Mouse (Mus musculus) CH12F3 (cell line): Measurements from ENCODE around the gene Prkcb.

Experiments used
- in situ Hi-C: fragments of 300-500 bp; cut with MboI; formaldehyde crosslinking; loops from 2 replicates; pipeline ENCODE4 v1.14.3; 2020; ENCODE audit warnings: low sequenced_read_pairs

Gene Prkcb

GRCm38 (mm10) chr7:122499743-122500597 lies 211.4 kb downstream of the Prkcb start:
- in situ Hi-C loops: no loop called here

- in situ Hi-C loops: no loop called here
These were observed 217.9 kb downstream of the Prkcb start for GRCm38 (mm10) chr7:122506467-122506866.

- in situ Hi-C loops: no loop called here
These were observed 221.4 kb downstream of the Prkcb start for GRCm38 (mm10) chr7:122509903-122510302.

GRCm38 (mm10) chr7:122512430-122512966 lies 223.9 kb downstream of the Prkcb start:
- in situ Hi-C loops: no loop called here

DNA sequence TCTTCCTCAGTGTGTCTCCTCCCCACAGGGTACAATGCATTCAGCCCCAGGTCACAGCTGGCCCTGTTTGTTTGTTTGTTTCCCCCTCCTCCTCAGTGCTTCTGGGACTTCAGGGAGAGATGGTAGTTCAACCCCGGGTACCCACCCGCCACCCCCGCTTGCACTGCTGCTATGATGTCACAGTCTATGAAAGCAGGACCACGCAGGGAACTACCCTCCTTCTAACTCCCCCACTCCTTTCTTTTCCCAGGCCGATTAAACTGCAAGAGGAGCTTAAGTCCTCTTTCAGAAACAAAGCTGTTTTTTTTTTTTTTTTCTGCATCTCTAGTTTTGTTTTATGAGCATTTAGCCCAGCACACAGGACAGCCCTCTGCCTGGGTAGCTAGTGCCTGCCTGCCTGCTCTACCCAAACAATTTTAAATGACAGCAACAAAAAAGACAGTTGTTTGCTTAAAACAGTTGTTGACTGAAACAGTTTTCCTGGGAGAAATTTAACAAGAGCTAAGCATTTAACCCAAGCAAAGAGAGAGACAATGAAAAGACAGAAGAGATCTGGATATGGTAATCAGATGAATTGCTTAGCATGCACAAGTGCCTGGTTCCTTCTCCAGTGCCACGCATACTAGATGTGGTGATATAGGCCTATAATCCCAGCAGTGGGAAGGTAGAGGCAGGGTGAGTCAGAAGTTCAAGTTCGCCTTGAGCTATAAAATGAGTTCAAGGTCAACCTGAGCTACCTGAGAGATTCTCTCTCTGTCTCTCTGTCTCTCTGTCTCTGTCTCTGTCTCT lies 232.5 kb downstream of the Prkcb start:
- in situ Hi-C loops: no loop called here

- in situ Hi-C loops: no loop called here
These were observed 239.7 kb downstream of the Prkcb start for GRCm38 (mm10) chr7:122528201-122528600.

DNA sequence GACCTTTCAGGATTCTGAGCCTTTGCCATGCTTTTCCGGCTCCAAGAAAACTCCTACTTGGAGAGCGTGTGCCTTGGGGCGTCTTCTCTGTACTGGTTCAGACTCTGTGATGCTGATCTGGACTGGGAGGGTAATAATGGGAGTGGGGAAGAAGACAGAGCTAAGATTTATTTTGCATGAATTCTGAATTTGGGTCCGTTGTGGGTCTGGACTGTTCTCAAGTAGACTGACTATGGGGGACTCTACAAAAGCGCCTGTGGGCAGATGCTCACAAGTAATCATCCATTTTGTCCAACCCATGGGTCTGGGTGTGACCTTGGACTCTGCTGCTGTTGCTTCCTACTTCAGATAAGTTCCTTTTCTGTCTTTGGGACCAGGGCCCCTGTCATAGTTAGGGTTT lies 240.1 kb downstream of the Prkcb start:
- in situ Hi-C loops: no loop called here

DNA sequence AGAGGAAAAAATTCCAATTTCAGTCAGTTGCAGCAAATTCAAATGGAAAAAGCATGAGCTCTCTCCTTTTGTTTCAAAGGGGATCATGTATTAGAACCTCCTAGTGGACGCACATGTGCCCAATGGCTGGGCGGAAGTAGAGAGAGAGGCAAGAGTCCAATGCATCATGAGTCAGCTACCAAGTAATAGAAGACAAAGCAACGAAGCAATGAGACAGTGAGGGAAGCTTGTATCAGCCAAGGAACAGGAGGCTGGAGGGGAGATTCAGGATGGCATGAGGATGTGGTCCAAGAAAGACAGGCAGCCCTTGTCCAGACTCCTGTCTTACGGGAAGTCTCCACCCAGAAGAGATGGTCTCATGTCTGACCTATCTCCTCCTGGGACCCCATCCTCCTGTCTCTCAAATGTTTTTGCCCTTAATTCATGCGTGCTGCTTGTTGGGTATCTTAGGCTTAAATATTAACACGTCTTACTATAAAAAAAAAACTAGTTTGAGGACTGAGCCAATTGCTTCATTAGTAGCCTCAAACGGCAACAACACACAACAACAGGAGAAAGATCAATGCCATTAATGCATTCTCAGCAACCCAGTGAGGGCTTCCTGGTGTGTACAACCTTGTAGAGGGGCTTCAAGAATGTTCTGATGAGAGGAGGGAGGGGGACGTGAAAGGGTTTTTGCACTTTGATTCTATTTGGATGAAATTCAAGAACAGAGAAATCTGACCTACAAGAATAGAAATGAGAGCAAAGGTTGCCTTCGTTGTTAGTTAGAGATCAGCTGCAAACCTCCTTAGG lies 245.2 kb downstream of the Prkcb start:
- in situ Hi-C loops: no loop called here

- in situ Hi-C loops: no loop called here
These were observed 256.1 kb downstream of the Prkcb start for GRCm38 (mm10) chr7:122544616-122545015.

DNA sequence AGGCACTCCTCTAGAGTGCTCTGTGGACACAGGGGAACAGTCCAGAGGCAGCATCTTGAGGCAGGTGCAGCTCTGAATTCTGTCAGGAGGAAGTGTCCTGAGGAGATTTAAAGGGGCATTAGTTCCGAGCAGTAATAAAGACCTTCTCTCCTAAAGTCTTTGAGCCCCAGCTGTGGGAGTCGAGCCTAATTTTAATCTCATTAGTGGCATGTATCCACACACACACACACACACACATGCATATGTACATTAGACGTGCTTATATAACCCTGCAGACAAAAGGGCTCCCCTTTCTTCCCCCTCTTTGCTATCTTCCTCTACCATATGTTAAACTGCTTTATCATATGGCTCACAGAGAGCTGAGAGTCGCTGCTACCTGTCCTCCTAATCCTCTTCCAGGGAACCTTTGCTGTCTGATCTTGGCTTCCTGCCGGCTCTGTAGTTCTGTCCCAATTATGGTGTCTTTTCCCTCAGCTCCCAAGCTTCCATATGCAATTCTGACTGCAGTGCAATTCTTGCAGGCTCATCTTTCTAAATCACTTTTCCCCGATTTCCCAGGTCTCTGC lies 268.1 kb downstream of the Prkcb start:
- in situ Hi-C loops: no loop called here

DNA sequence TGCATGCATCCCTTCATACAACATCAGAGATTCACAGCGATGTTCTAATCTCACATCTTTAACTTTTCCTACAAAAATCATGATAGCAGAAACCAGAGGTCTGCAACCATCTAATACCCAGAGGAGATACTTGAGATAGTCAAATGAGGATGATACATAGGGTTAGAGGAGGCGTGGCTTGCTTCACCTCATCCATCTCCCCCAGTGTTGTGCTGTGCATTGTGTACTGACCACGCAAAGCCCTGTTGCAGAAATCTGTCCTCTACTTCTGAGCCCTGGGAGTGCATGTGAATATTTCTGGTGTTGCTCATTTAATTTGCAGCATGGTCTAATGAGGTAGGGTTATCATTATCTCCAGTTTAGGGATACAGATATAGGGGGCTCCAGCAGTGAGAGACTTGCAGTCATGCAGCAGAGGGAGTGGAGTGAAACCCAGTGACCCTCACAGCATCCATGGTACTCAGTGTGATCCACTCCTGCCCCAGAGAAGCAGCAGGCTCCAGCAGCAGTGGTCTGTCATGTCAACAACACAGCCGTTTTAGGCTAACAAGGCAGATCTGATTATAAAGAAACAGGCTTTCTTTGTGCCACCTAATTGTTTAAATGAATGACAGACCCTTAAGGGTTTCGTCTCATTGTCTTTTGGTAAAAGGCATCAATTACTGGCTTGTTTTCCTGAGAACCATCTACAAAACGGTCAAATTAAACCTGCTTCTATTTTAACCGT lies 269.7 kb downstream of the Prkcb start:
- in situ Hi-C loops: no loop called here

- in situ Hi-C loops: no loop called here
These were observed 270.4 kb downstream of the Prkcb start for GRCm38 (mm10) chr7:122558912-122559311.

DNA sequence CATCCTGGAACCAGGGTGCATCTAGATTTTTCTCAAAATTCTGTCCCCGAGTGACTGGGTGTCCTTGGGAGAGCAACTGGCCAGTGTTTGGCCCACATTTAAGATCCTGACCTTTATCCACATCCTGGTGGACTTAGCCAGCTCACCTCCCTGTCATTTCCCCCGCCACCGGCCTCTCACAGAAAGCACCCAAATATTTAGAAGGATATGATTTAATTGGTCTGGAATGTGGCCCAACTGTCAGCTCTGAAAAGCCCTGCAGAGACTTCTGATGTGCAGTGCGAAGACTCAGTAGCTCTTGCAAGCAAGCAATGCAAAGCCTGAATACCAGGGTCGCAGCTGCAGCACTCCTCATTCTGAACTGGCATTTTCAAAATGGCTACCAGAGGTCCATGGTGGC lies 274.0 kb downstream of the Prkcb start:
- in situ Hi-C loops: no loop called here

GRCm38 (mm10) chr7:122565371-122565770 lies 276.8 kb downstream of the Prkcb start:
- in situ Hi-C loops: no loop called here

- in situ Hi-C loops: no loop called here
These were observed 277.5 kb downstream of the Prkcb start for GRCm38 (mm10) chr7:122566011-122566410.

DNA sequence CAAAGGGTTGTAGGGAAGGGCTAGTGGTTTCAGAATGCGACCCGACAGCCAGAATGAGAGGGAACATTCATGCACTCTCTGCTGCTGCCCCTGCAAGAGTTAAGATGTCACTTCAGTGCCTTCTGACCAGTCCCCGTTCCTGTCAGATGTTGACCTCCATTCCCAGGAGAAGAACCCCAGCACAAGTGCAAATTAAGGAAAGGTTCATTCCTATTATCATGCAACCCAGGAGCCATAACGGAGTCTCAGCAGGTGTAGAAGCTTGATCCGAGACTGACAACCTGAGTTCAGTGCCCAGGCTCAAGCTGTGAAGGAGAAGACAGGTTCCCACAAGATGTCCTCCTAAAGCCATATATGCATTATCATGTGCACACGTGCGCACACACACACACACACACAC lies 280.2 kb downstream of the Prkcb start:
- in situ Hi-C loops: no loop called here

DNA sequence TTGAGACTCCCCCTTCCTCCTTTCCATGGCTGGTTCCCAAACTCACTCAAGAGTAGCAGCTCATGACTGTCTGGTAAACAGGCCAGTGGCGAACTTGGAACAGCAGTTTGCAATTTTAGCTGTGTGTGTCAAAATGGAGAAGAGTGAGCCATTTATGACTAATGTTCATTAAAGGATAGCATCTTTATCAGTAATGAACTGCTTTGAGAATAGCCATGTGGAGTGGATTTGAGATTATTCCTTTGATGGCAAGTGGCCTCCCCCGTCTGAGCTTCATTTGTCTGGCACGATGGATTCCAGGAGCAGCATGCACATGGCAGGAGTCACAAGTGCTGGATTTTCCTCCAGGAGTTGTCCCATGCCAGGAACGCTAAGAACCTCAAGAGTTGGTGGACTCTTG lies 281.9 kb downstream of the Prkcb start:
- in situ Hi-C loops: no loop called here

DNA sequence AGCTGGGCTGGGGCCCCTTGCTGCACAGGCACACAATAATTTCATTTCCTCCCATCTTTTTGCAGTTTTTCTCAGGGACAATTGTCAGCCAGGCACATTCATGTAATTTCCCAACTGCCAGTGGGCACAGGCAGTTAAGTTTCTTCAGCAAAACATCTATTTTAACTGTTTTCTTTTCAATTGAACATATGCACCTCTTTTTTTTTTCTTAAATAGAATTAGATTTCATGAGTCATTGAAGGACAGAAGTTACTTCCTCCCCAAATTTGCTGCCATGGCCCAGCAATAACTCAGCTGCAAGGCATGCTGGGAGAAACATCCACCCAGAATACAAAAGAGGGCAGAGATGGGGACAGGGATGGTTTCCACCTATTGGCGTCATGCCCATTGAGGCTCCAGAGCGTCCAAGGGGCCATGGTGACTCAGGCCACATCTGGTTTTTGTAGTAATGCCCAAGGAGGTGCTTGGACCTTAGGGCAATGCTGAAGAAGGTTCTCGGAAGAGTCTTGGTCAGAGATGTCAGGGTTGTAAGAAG lies 284.6 kb downstream of the Prkcb start:
- in situ Hi-C loops: no loop called here

DNA sequence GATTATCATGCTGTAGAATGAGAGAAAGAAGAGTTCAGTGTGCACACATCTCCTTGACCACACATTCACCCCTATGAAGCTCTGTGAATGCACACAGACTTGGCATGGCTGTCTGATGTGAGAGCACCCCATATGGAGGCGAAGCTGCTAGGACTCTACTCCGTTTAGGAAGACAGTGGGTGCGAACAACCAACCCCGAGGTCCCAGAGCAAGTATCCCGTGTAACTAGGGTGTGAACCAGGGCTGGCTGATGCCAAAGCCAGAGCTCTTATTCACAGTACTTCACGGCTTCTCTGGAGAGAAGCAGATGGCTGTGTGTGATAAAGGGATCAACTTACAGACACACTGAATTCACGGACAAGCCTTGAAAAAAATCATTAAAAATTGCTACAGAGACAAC lies 285.9 kb downstream of the Prkcb start:
- in situ Hi-C loops: no loop called here

DNA sequence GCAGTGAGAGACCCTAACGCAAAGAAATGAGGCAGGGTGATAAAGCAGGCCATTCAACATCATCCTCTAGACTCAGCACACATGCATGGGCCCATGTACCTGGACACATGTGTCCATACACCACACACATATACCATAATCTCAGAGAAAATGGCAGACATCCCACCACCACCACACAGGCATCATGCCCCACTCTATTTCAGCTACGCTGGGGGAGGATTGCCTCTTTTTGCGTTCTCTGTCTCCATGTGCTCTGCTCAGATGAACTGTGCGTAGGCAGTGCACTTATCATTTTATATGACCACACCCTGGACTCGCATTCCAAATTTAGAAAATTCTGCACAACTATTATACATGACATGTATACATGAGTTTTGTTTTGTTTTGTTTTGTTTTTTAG lies 286.5 kb downstream of the Prkcb start:
- in situ Hi-C loops: no loop called here
